Mouse (Mus musculus): Measurements from ENCODE around the gene Arid1a. TPM values are rescaled to one million over a fixed set of nuclear protein-coding genes. Genes with fewer than 3 reads are reported as not detected.
"Not testable (repeated sequence)": the region's sequence is repeated elsewhere in the genome, so short reads cannot be mapped to it uniquely, and the experiment has no call there.

Gene Arid1a
- polyA plus RNA-seq, 1 experiment from 2014 or later = 41.6 TPM

DNA sequence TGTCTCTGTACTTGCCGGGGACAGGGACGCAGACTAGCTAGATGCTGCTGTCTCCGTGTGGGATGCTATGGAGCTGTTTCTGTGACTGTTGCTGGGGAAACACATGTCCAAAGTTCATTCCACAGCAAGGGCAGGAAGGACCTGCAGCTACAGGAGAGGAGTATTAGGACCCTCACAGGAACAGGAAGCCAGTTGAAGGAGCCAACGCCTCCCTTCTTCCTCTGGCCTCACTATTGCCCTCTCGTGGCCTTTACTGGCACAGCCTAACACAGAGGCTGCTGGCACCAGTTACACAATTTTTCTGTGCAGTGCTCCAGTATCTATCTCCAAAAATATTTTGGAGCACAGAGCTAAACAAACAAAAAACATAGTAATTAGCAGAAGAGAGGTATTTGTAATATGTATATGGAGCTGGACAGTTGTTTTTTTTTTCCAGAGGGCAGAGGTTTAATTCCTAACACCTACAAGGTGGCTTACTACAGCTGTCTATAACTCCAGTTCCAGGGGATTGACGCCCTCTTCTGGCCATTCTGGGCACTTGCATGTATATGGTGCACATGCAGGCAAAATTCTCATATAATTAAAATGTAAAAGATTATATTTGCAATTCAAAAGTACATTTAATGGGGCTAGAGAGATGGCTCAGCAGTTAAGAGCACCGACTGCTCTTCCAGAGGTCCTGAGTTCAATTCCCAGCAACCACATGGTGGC, 106.4 kb downstream of the Arid1a start, which contains the start of gene Zdhhc18:
TSS of gene Zdhhc18 (minus strand) at position 166 of the 711 bp plus-strand sequence.
- peak within 1 kb of the TSS; percentile 23; the same call in 1 of the 2 replicates for H3K27ac ChIP-seq
- H3K9me3 ChIP-seq = no peaks in the 10 kb centered on the region
- peak within 1 kb of the TSS; percentile 29 for H3K4me3 ChIP-seq (replicated peaks)
- H3K4me2 ChIP-seq = peak within 1 kb of the TSS; percentile 44
- no peaks in the 10 kb centered on the region; the same call in 1 of the 2 replicates for H3K27me3 ChIP-seq
- no peaks in the 10 kb centered on the region for H3K36me3 ChIP-seq
- no peaks in the 10 kb centered on the region for H3K4me1 ChIP-seq (replicated peaks)
- H3K9ac ChIP-seq (replicated peaks) = no peak within 1 kb of the TSS
- ATAC-seq (ENCODE audit: insufficient number of reproducible peaks, insufficient read depth, low FRiP score, low TSS enrichment, low read depth) = no peak
- 38% methylated on average over 7 of the region's 7 CpGs for WGBS

DNA sequence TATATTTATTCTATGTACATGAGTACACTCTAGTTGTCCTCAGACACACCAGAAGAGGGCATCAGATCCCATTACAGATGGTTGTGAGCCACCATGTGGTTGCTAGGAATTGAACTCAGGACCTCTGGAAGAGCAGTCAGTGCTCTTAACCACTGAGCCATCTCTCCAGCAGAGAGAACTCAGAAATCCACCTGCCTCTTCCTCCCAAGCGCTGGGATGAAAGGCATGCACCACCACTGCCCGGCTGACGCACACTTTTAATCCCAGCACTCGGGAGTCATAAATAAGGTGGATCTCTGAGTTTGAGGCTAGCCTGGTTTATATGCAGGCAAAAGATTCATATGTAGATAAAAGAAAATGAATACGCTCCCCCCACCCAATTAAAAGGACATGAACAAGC, 107.1 kb downstream of the Arid1a start:
- WGBS = 89% methylated on average over 5 of the region's 5 CpGs
- not testable (repeated sequence) for H3K27me3 ChIP-seq; H3K27ac ChIP-seq; H3K36me3 ChIP-seq; H3K4me1 ChIP-seq (replicated peaks); H3K9me3 ChIP-seq; H3K4me3 ChIP-seq (replicated peaks); H3K9ac ChIP-seq (replicated peaks); ATAC-seq (ENCODE audit: insufficient number of reproducible peaks, insufficient read depth, low FRiP score, low TSS enrichment, low read depth)
- peak overlapping the region; percentile 44 for H3K4me2 ChIP-seq

DNA sequence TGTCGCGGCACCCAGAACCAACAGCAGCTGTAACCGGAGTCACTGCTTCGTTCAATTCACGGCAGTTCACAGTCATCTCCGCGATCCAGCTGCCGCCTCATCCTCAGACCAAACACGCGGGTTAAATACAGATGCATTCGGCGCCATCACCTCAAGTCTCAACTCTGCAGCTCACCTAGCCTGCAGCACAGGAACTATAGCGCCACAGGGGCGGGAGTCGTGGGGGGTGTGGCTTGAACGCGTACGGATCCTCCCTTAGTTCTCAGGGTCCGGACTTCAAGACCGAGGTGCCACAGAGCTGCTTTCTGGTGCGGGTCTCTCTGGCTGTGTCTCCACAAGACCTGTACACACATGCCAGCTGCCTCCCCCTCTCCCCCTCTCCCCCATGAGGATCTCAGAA, 110.9 kb downstream of the Arid1a start:
- H3K9me3 ChIP-seq = peaks cover 12% of the 10 kb centered on the region
- H3K4me1 ChIP-seq (replicated peaks) = no peaks in the 10 kb centered on the region
- H3K27ac ChIP-seq = no peak overlapping the region
- no peak overlapping the region for H3K4me3 ChIP-seq (replicated peaks)
- 33% methylated on average over 21 of the region's 21 CpGs for WGBS
- H3K9ac ChIP-seq (replicated peaks) = no peak overlapping the region; the same call in 1 of the 2 replicates
- ATAC-seq (ENCODE audit: insufficient number of reproducible peaks, insufficient read depth, low FRiP score, low TSS enrichment, low read depth) = no peak
- H3K27me3 ChIP-seq = no peaks in the 10 kb centered on the region; the same call in 1 of the 2 replicates
- peak overlapping the region; percentile 32 for H3K4me2 ChIP-seq
- no peaks in the 10 kb centered on the region for H3K36me3 ChIP-seq

DNA sequence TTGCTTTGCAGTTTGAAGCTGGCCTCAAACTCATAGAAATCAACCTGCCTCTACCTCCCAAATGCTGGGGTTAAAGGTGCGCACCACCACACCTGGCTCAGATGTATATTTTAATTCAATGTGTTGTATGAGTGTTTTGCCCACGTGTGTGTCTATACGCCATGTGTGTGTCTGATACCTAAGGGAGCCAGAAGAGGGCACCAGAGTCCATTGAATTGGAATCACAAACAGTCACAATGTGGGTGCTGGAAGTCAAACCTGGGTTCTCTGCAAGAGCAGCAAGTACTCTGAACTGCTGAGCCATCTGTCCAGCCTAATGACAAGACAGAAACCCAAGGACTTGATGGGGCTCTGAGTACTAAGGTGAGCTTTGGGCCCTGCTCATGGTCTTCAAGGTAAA, 111.4 kb downstream of the Arid1a start:
- WGBS = 84% methylated on average over 3 of the region's 3 CpGs
- no peak for ATAC-seq (ENCODE audit: insufficient number of reproducible peaks, insufficient read depth, low FRiP score, low TSS enrichment, low read depth)
- H3K27ac ChIP-seq = no peak overlapping the region

DNA sequence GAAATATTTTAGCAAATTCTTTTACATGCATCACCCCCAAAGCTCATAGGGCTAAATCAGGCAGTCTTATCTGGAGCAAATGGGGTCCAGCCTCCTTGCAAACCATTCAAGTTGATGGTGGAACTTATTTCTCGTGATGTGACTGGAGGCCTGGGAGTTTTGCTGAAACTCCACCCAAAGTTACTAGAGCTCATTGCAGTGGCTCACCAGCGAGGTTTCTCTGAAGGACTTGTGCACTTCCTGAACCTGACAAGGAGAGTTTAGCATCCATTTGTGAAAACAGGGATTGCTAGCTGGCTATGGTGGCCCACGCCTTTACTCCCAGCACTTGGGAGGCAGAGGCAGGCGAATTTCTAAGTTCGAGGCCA, 122.5 kb downstream of the Arid1a start:
- no peaks in the 10 kb centered on the region for H3K27me3 ChIP-seq
- 84% methylated on average over 5 of the region's 5 CpGs for WGBS
- no peak overlapping the region for H3K27ac ChIP-seq
- no peak overlapping the region for H3K4me2 ChIP-seq
- ATAC-seq (ENCODE audit: insufficient number of reproducible peaks, insufficient read depth, low FRiP score, low TSS enrichment, low read depth) = no peak
- H3K9me3 ChIP-seq = no peaks in the 10 kb centered on the region
- H3K4me1 ChIP-seq (replicated peaks) = peaks cover 23% of the 10 kb centered on the region
- no peak overlapping the region for H3K4me3 ChIP-seq (replicated peaks)
- peaks cover 8% of the 10 kb centered on the region; the same call in 1 of the 2 replicates for H3K36me3 ChIP-seq
- no peak overlapping the region for H3K9ac ChIP-seq (replicated peaks)

More for the DNA sequence above, 111.4 kb downstream of the Arid1a start:
- Histone ChIP-seq H3K27me3 (no peaks in the 10 kb centered on the region; the same call in 1 of the 2 replicates), H3K4me2 (peak overlapping the region; percentile 32; the same call in 1 of the 2 replicates), H3K4me3 (replicated peaks) (no peak overlapping the region), H3K9ac (replicated peaks) (no peak overlapping the region), H3K36me3 (no peaks in the 10 kb centered on the region), H3K9me3 (peaks cover 12% of the 10 kb centered on the region), H3K4me1 (replicated peaks) (no peaks in the 10 kb centered on the region)

- Histone ChIP-seq H3K27ac (0 out of 2 replicates have a peak overlapping the region, but pooled peaks have one; percentile 69), H3K9ac (replicated peaks) (peak overlapping the region; percentile 89), H3K4me1 (replicated peaks) (peaks cover 23% of the 10 kb centered on the region), H3K36me3 (peaks cover 8% of the 10 kb centered on the region; the same call in 1 of the 2 replicates), H3K27me3 (no peaks in the 10 kb centered on the region), H3K4me3 (replicated peaks) (peak overlapping the region; percentile 86), H3K9me3 (no peaks in the 10 kb centered on the region), H3K4me2 (peak overlapping the region; percentile 72)
- WGBS = 14% methylated on average over 24 of the region's 47 CpGs
- peak; percentile 61 for ATAC-seq (ENCODE audit: insufficient number of reproducible peaks, insufficient read depth, low FRiP score, low TSS enrichment, low read depth)
Observed at GRCm38 (mm10) chr4:133633332-133634042, 123.1 kb downstream of the Arid1a start.

DNA sequence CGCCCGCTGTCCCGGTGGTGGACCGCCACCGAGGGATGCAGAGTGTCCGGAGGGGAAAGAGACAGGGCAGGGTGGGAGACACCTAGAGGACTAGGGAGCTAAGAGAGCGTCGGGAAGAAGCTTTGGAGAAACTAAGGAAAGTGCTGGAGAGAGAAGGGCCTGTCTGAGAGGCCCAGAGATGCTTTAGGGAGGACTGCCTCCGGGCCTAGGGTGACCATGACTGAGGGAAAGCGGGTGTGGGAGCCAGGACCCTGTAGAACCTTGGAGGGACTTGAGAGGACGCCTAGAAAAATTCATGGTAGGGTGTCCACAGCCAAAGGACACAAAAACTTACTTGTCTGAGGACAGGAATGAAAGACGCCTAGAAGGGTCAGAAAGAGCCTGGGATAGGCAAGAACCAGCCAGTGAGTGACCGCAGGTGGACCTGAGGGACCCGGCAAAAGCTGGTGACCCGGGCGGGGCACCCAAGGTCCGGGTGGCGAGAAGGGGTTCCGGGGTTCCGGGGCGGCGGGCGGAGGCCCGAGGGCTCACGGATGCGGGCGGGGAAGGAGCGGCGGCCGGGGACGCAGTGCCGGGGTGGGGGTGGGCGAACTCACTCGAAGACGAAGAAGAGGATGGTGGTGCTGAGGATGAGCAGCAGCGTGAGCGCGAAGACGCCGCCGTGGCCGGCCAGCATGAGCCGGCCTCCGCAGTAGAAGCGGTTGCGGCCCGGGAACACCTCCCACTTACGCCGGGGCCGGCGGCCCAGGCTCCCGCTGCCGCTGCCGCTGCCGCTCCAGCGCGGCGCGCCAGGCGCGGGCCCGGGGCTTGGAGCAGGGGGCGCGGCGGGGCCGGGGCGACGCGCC, 123.9 kb downstream of the Arid1a start:
- Histone ChIP-seq H3K4me2 (peak overlapping the region; percentile 72), H3K36me3 (peaks cover 8% of the 10 kb centered on the region; the same call in 1 of the 2 replicates), H3K27ac (peak overlapping the region; percentile 69; the same call in 1 of the 2 replicates), H3K27me3 (no peaks in the 10 kb centered on the region), H3K4me1 (replicated peaks) (peaks cover 23% of the 10 kb centered on the region), H3K4me3 (replicated peaks) (peak overlapping the region; percentile 86), H3K9ac (replicated peaks) (peak overlapping the region; percentile 89), H3K9me3 (no peaks in the 10 kb centered on the region)
- 2% methylated on average over 56 of the region's 69 CpGs for WGBS
- ATAC-seq (ENCODE audit: insufficient number of reproducible peaks, insufficient read depth, low FRiP score, low TSS enrichment, low read depth) = peak; percentile 60

- Histone ChIP-seq H3K9me3 (no peaks in the 10 kb centered on the region), H3K27me3 (no peaks in the 10 kb centered on the region), H3K27ac (no peak overlapping the region), H3K36me3 (peaks cover 11% of the 10 kb centered on the region), H3K4me1 (replicated peaks) (peaks cover 23% of the 10 kb centered on the region), H3K4me2 (peak overlapping the region; percentile 72), H3K9ac (replicated peaks) (peak overlapping the region; percentile 89), H3K4me3 (replicated peaks) (peak overlapping the region; percentile 86)
- WGBS = 46% methylated on average over 9 of the region's 9 CpGs
- ATAC-seq (ENCODE audit: insufficient number of reproducible peaks, insufficient read depth, low FRiP score, low TSS enrichment, low read depth) = no peak
Observed at GRCm38 (mm10) chr4:133631769-133632411, 124.7 kb downstream of the Arid1a start.

GRCm38 (mm10) chr4:133631071-133631768, 125.3 kb downstream of the Arid1a start:
- ATAC-seq (ENCODE audit: insufficient number of reproducible peaks, insufficient read depth, low FRiP score, low TSS enrichment, low read depth) = no peak
- no peak overlapping the region for H3K4me3 ChIP-seq (replicated peaks)
- peak overlapping the region; percentile 6; the same call in 1 of the 2 replicates for H3K9ac ChIP-seq (replicated peaks)
- peaks cover 23% of the 10 kb centered on the region for H3K4me1 ChIP-seq (replicated peaks)
- H3K36me3 ChIP-seq = peaks cover 17% of the 10 kb centered on the region
- no peaks in the 10 kb centered on the region for H3K9me3 ChIP-seq
- 0 out of 2 replicates have a peak overlapping the region, but pooled peaks have one; percentile 72 for H3K4me2 ChIP-seq
- 82% methylated on average over 14 of the region's 14 CpGs for whole genome bisulfite sequencing
- no peaks in the 10 kb centered on the region for H3K27me3 ChIP-seq
- no peak overlapping the region for H3K27ac ChIP-seq

All from limb, embryonic 12.5 days (tissue).